Mouse (Mus musculus) small intestine, adult 2 months (tissue): ENCODE data around the gene Thap3. TPM values are rescaled to one million over a fixed set of nuclear protein-coding genes. Genes with fewer than 3 reads are reported as not detected.
A peak's percentile ranks its signal among the peaks of the same experiment; 100 is the strongest.

ENCODE experiments used
- H3K27ac ChIP-seq: fragments of 200-500 bp; 2 replicates; pipeline ENCODE4 v1.5.1; 2012; ENCODE audit warnings: low read depth, low read length, control low read depth, inconsistent platforms; ENCODE audit not compliant: insufficient read depth
- H3K27me3 ChIP-seq: fragments of 200-500 bp; 2 replicates; pipeline ENCODE4 v1.6.1; 2012; ENCODE audit warnings: mild to moderate bottlenecking, moderate library complexity, low read length, inconsistent platforms; ENCODE audit not compliant: control insufficient read depth, insufficient read depth
- H3K36me3 ChIP-seq: fragments of 200-500 bp; 2 replicates; pipeline ENCODE4 v1.6.1; 2012; ENCODE audit warnings: mild to moderate bottlenecking, low read length, control low read depth, inconsistent platforms; ENCODE audit not compliant: control insufficient read depth, insufficient read depth
- H3K4me1 ChIP-seq: fragments of 200-500 bp; 2 replicates; pipeline ENCODE4 v1.6.1; 2012; ENCODE audit warnings: low read length, inconsistent platforms, mixed read lengths; ENCODE audit not compliant: control insufficient read depth, insufficient read depth, insufficient read length
- H3K4me3 ChIP-seq: fragments of 200-500 bp; 2 replicates; pipeline ENCODE4 v1.5.1; 2012; ENCODE audit warnings: low read depth, mild to moderate bottlenecking, control low read depth, inconsistent platforms, low read length, moderate library complexity
- CTCF ChIP-seq: fragments of 200-500 bp; IDR thresholded peaks from 2 replicates; pipeline ENCODE4 v1.5.1; 2012; ENCODE audit warnings: low read depth, mild to moderate bottlenecking, control low read depth, inconsistent platforms, low read length, moderate library complexity, mixed read lengths; ENCODE audit not compliant: insufficient replicate concordance, insufficient read length; ENCODE audit errors: extremely low read depth
- POLR2A ChIP-seq: fragments of 200-500 bp; IDR thresholded peaks from 2 replicates; pipeline ENCODE4 v1.6.1; 2012; ENCODE audit warnings: low read depth, mild to moderate bottlenecking, control low read depth, inconsistent platforms, low read length, moderate library complexity
- WGBS: fragments of 180-500 bp; shearing (Covaris S2); methylation state at CpG from one replicate; pipeline ENCODE4 v1.1.7; 2018; 5-methylcytosine and 5-hydroxymethylcytosine counted together
- polyA plus RNA-seq: library from polyadenylated mRNA; depleted of rRNA; stranded (reverse); fragments of >200 nt; gene quantifications from 2 replicates; pipeline ENCODE4 v1.2.3, GENCODE M21; 2012

Gene Thap3
- polyA plus RNA-seq, 1 experiment, result 24.2 TPM

- Histone ChIP-seq H3K27me3 (no peaks in the 10 kb centered on the region), H3K4me1 (peaks cover 29% of the 10 kb centered on the region), H3K4me3 (no peak overlapping the region), H3K36me3 (peaks cover 10% of the 10 kb centered on the region), H3K27ac (no peak overlapping the region)
- WGBS, result 57% methylated on average over 12 of the region's 12 CpGs
- no peak for TF ChIP-seq POLR2A
- TF ChIP-seq CTCF, result no peak
These were observed 24.4 kb upstream of the Thap3 start for GRCm38 (mm10) chr4:152013036-152013813.

GRCm38 (mm10) chr4:152012109-152012508, 23.3 kb upstream of the Thap3 start:
- Histone ChIP-seq H3K4me3 (no peak overlapping the region), H3K27ac (no peak overlapping the region), H3K27me3 (no peaks in the 10 kb centered on the region), H3K4me1 (peaks cover 29% of the 10 kb centered on the region), H3K36me3 (peaks cover 10% of the 10 kb centered on the region)
- 85% methylated on average over 16 of the region's 16 CpGs for WGBS
- no peak for TF ChIP-seq POLR2A
- TF ChIP-seq CTCF, result no peak

GRCm38 (mm10) chr4:152011171-152011760, 22.5 kb upstream of the Thap3 start:
- WGBS, result 32% methylated on average over 8 of the region's 8 CpGs
- Histone ChIP-seq H3K36me3 (peaks cover 10% of the 10 kb centered on the region), H3K27me3 (no peaks in the 10 kb centered on the region), H3K4me1 (peaks cover 29% of the 10 kb centered on the region), H3K4me3 (peak overlapping the region; percentile 85), H3K27ac (peak overlapping the region; percentile 10; the same call in 1 of the 2 replicates)
- no peak for TF ChIP-seq CTCF
- no peak for TF ChIP-seq POLR2A

GRCm38 (mm10) chr4:152010707-152011134, 21.9 kb upstream of the Thap3 start:
- WGBS, result 8% methylated on average over 13 of the region's 13 CpGs
- peak overlapping the region; percentile 10 for H3K27ac ChIP-seq

GRCm38 (mm10) chr4:152010091-152010706, 21.4 kb upstream of the Thap3 start:
- peaks cover 29% of the 10 kb centered on the region for H3K4me1 ChIP-seq
- TF ChIP-seq POLR2A, result no peak
- TF ChIP-seq CTCF, result no peak
- H3K27ac ChIP-seq, result peak overlapping the region; percentile 10; the same call in 1 of the 2 replicates
- H3K4me3 ChIP-seq, result peak overlapping the region; percentile 85
- peaks cover 2% of the 10 kb centered on the region; the same call in 1 of the 2 replicates for H3K36me3 ChIP-seq
- no peaks in the 10 kb centered on the region for H3K27me3 ChIP-seq
- WGBS, result 3% methylated on average over 10 of the region's 10 CpGs

More at GRCm38 (mm10) chr4:152010707-152011134, 21.9 kb upstream of the Thap3 start:
- no peaks in the 10 kb centered on the region for H3K27me3 ChIP-seq
- peaks cover 7% of the 10 kb centered on the region for H3K36me3 ChIP-seq
- TF ChIP-seq POLR2A (no peak), CTCF (no peak)
- peak overlapping the region; percentile 85 for H3K4me3 ChIP-seq
- peaks cover 29% of the 10 kb centered on the region for H3K4me1 ChIP-seq

- WGBS, result under 1% methylated on average over 115 of the region's 115 CpGs
- no peak for TF ChIP-seq POLR2A
- no peak for TF ChIP-seq CTCF
These were observed 20.6 kb upstream of the Thap3 start for GRCm38 (mm10) chr4:152009076-152010051.

More at GRCm38 (mm10) chr4:152009076-152010051, 20.6 kb upstream of the Thap3 start:
- Histone ChIP-seq H3K4me1 (peaks cover 29% of the 10 kb centered on the region), H3K27ac (peak overlapping the region; percentile 83), H3K36me3 (peaks cover 1% of the 10 kb centered on the region; the same call in 1 of the 2 replicates), H3K4me3 (peak overlapping the region; percentile 85), H3K27me3 (no peaks in the 10 kb centered on the region)
